Mouse (Mus musculus): Measurements from ENCODE around the gene Exoc3l. TPM values are rescaled to one million over a fixed set of nuclear protein-coding genes. Genes with fewer than 3 reads are reported as not detected.

Exoc3l gene
- polyA plus RNA-seq, 1 experiment from 2014 or later: 13.8 TPM

DNA sequence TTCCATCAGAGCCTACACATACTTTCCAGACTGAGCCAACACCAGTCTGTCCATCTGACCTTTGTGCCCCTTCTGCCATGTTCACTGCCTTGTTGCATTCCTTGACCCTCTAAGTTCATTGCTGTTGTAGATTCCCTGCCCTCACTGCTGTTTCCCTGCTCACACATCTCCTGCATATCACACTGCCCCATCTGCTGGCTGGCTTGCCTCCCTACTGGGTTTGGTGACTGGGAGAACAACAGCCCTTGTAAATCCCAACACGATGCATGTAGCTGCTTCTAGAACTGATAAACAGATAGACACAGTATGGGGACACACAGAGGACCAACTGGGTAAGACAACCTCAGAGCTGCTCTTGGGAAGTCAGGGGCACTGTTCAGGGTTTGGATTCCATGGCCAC lies 15.8 kb upstream of the Exoc3l start:
- Histone ChIP-seq H3K36me3 (peaks cover 100% of the 10 kb centered on the region), H3K4me1 (peaks cover 52% of the 10 kb centered on the region)

DNA sequence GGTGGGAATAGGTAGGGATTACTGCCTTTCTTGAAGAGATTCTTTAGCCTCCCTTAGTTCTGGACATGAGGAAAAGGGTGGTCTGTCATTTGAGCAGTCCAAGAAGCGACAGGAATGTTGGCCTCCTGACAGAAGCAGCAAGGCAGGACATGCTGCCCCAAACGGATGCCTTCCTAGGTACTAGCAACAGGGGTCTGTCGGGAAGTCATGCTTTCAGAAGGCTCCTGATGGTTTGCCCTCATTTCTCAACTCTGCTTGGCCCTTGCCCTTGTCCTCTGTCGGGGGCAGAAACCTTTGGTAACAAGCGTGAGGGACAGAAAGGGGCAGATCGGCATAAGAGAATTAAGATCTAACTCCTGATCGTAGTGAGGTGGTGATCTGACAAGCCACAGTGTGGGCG lies 14.2 kb upstream of the Exoc3l start:
- peaks cover 100% of the 10 kb centered on the region for H3K36me3 ChIP-seq
- peaks cover 56% of the 10 kb centered on the region for H3K4me1 ChIP-seq
- ATAC-seq: no peak
- no peaks in the 10 kb centered on the region for H3K9me3 ChIP-seq (replicated peaks)
- H3K27ac ChIP-seq: 0 out of 2 replicates have a peak overlapping the region, but pooled peaks have one; percentile 25
- H3K4me2 ChIP-seq: no peak overlapping the region
- no peak overlapping the region for H3K4me3 ChIP-seq
- WGBS (ENCODE audit: insufficient replicate concordance): 82% methylated on average over 8 of the region's 8 CpGs
- no peak overlapping the region for H3K9ac ChIP-seq
- no peaks in the 10 kb centered on the region for H3K27me3 ChIP-seq (replicated peaks)

More for the DNA sequence above, 15.8 kb upstream of the Exoc3l start:
- 0 out of 2 replicates have a peak overlapping the region, but pooled peaks have one; percentile 60 for H3K9ac ChIP-seq
- H3K9me3 ChIP-seq (replicated peaks): no peaks in the 10 kb centered on the region
- no peak overlapping the region for H3K4me3 ChIP-seq
- 0 out of 2 replicates have a peak overlapping the region, but pooled peaks have one; percentile 59 for H3K4me2 ChIP-seq
- no peaks in the 10 kb centered on the region for H3K27me3 ChIP-seq (replicated peaks)
- WGBS (ENCODE audit: insufficient replicate concordance): 13% methylated on average over 1 of the region's 1 CpGs
- ATAC-seq: peak; percentile 68
- H3K27ac ChIP-seq: peak overlapping the region; percentile 79

DNA sequence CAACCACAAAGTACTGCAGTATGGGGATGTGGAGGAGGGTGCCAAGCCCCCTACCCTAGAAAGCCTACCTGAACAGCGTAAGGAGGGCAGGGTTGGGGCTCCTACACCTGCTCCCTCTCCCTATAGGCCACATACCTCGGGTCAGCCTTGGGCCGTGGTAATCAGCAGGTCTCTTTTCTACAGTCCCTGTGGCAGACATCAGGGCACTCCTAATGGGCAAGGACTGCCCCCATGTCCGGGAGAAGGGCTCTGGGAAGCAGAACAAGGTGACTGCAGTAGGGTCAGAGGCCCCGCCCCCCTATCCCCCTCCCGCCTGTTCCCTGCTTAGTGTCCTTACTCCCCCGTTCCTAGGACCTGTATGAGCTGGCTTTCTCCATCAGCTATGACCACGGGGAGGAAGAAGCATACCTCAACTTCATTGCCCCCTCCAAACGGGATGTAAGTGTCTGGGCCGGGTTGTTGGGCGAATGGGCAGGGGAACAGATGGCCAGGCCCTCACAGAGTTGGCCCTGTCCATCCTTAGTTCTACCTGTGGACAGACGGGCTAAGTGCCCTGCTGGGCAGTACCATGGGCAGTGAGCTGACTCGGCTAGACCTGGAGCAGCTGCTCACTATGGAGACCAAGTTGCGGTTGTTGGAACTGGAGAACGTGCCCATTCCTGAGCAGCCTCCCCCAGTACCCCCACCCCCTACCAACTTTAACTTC lies 13.4 kb upstream of the Exoc3l start:
- 83% methylated on average over 15 of the region's 15 CpGs for WGBS (ENCODE audit: insufficient replicate concordance)
- Histone ChIP-seq H3K36me3 (peaks cover 100% of the 10 kb centered on the region), H3K4me3 (no peak overlapping the region), H3K4me1 (peaks cover 56% of the 10 kb centered on the region), H3K4me2 (no peak overlapping the region), H3K9me3 (replicated peaks) (no peaks in the 10 kb centered on the region), H3K27ac (no peak overlapping the region), H3K9ac (no peak overlapping the region), H3K27me3 (replicated peaks) (no peaks in the 10 kb centered on the region)
- ATAC-seq: no peak

DNA sequence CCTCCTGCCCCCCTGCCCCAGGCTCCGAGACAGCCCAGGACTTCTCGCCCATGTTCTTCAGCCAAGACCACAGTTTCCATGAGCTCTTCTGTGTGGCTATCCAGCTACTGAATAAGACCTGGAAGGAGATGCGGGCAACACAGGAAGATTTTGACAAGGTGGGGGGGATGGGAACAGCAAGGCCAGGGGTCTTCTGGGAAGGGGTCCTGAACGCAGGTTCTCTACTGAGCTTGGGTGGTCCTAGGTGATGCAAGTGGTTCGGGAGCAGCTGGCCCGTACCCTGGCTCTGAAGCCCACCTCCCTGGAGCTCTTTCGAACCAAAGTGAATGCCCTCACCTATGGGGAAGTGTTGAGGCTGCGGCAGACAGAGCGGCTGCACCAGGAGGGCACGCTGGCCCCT lies 12.5 kb upstream of the Exoc3l start:
- ATAC-seq: no peak
- peaks cover 56% of the 10 kb centered on the region for H3K4me1 ChIP-seq
- no peaks in the 10 kb centered on the region for H3K9me3 ChIP-seq (replicated peaks)
- peaks cover 100% of the 10 kb centered on the region for H3K36me3 ChIP-seq
- no peak overlapping the region for H3K9ac ChIP-seq
- H3K4me3 ChIP-seq: no peak overlapping the region
- WGBS (ENCODE audit: insufficient replicate concordance): 93% methylated on average over 10 of the region's 10 CpGs
- H3K27ac ChIP-seq: no peak overlapping the region
- H3K27me3 ChIP-seq (replicated peaks): no peaks in the 10 kb centered on the region
- H3K4me2 ChIP-seq: no peak overlapping the region

DNA sequence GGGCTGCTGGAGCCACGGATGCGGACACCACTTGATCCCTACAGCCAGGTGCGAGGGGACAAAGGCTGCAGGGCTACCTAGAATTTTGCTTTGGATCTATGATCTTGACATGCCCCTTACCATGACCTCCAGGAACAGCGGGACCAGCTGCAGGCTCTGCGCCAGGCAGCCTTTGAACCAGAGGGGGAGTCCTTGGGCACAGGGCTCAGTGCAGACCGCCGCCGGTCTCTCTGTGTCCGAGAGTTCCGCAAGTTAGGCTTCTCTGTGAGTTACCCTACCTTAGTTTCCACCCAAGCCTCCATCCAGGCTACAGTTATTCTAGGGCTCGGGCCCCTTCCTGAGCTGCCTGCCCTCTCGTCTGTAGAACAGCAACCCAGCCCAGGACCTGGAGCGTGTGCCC lies 11.8 kb upstream of the Exoc3l start:
- H3K4me1 ChIP-seq: peaks cover 56% of the 10 kb centered on the region

DNA sequence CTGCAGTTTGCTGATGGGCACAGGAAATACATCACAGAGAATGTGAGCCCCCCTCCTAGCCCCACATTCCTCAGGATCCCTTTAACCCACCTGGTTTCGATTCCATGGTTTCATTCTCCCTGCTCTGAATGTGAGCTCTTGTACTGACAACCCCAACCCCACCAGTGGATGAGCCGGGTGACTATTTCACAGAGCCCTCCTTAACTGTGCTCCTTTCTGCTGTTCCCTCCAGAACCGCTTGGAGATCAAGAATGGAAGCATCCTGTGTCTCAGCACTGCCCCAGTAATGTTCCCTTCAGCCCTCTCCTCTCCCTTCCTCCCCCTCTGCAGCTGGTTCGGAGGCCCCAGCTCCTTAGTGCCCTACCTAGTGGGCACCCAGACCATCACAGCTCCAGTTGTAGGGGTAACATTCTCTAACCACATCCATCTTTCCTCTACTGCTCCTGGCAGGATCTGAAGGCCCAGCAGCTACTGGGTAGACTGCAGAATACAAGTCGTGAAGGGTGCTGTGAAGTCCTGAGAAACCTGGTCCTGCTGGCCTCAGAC lies 10.3 kb upstream of the Exoc3l start:
- Histone ChIP-seq H3K9ac (peak overlapping the region; percentile 56; the same call in 1 of the 2 replicates), H3K4me2 (peak overlapping the region; percentile 56), H3K4me1 (peaks cover 56% of the 10 kb centered on the region), H3K27ac (peak overlapping the region; percentile 63), H3K27me3 (replicated peaks) (no peaks in the 10 kb centered on the region), H3K4me3 (peak overlapping the region; percentile 28), H3K36me3 (peaks cover 100% of the 10 kb centered on the region), H3K9me3 (replicated peaks) (no peaks in the 10 kb centered on the region)
- no peak; the same call in 1 of the 2 replicates for ATAC-seq
- 74% methylated on average over 5 of the region's 5 CpGs for WGBS (ENCODE audit: insufficient replicate concordance)

More for the DNA sequence above, 11.8 kb upstream of the Exoc3l start:
- no peak overlapping the region for H3K27ac ChIP-seq
- H3K9ac ChIP-seq: no peak overlapping the region
- H3K9me3 ChIP-seq (replicated peaks): no peaks in the 10 kb centered on the region
- H3K27me3 ChIP-seq (replicated peaks): no peaks in the 10 kb centered on the region
- 93% methylated on average over 13 of the region's 13 CpGs for WGBS (ENCODE audit: insufficient replicate concordance)
- no peak for ATAC-seq
- no peak overlapping the region for H3K4me2 ChIP-seq
- H3K36me3 ChIP-seq: peaks cover 100% of the 10 kb centered on the region
- H3K4me3 ChIP-seq: no peak overlapping the region

DNA sequence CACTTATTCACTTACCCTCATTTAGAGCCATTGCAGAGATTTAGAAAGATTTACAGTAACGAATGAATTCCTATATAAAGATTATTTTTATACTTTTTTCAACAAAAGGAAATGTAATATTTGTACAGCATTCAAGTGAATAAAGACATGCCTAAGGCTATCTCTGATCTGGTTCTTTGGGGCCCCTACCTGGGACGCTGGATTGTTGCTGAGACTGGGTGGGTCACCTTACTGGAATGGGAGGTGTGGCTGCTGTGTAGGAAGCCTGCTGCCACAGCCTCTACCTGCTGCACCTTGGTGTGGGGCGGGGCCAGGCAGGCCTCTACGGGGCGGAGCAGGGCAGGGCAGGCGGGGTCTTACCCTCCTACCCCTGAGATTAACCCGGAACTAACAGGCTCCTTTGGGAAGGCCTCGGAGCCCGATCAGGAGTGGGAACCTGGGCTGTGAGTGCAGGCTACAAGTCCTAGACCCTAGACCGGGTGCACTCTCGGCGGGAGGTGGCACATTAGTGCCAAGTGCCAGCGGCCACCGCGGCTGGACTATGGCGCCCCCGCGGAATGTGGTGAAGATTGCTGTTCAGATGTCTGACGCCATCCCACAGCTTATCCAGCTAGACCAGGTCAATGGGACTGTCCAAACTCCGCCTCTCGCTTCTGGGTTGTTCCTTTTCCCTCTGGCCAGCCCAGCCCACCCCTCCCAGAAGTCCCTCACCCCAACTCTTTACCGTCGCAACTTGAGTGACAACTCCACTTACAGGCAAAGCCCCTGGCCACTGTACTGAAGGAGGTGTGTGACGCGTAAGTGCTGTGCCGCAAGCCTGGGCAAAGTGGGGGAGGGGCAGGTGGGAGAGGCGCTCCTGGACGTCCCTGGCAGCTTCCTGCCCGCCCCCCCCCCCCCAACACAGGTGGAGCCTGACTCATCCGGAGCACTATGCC lies 9.6 kb upstream of the Exoc3l start, which contains the start of gene Elmo3:
Gene Elmo3 (plus strand): TSS at position 391 of the 935 bp plus-strand sequence.
- WGBS (ENCODE audit: insufficient replicate concordance): 16% methylated on average over 29 of the region's 30 CpGs
- ATAC-seq: peak; percentile 75

DNA sequence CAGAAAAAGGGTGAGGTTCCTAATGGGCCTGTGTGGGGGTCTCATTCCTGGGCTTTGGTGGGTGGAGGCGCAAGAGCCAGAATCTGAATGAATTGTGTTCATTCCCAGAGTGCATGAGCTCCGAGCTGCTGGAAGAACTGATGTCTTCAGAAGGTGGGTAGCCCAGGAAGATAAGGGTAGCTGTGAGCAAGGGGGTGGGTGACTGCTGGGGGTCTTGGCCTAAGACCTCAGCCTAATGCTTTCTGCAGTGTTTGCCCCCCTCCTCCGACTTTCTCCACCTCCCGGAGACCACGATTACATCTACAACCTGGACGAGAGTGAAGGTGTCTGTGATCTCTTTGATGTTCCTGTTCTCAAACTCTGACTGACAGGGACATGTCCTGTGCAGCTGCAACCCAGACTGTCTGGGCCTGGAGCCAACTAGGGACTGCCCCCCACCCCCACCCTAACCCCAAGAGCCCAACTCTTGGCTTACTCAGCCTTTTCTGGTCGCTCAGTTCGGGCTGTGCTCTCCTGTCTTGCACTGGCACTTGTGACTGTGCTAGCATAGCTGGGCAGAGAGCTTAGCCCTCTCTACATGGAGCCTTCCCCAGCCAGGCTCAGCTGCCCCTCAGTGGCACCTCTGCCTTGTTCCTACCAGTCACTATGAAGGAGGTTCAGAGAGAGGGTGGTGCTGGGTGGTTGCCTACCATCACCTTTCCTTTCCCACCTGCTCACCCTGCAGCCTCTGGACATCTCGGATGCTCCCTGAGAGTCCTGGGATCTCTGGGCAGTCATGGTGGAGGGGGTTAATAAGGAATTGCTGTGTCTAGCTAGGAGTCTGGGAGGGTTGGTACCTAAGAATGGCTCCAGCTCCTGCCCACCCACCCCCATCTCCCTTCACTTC lies 8.7 kb upstream of the Exoc3l start:
- Histone ChIP-seq H3K4me2 (0 out of 2 replicates have a peak overlapping the region, but pooled peaks have one; percentile 29), H3K27me3 (replicated peaks) (no peaks in the 10 kb centered on the region), H3K4me1 (peaks cover 69% of the 10 kb centered on the region), H3K9me3 (replicated peaks) (no peaks in the 10 kb centered on the region), H3K9ac (peak overlapping the region; percentile 25; the same call in 1 of the 2 replicates), H3K4me3 (no peak overlapping the region), H3K27ac (peak overlapping the region; percentile 72), H3K36me3 (peaks cover 100% of the 10 kb centered on the region)
- ATAC-seq: peak; percentile 5; the same call in 1 of the 2 replicates
- WGBS (ENCODE audit: insufficient replicate concordance): 74% methylated on average over 9 of the region's 9 CpGs

More for the DNA sequence above, 9.6 kb upstream of the Exoc3l start, which contains the start of gene Elmo3:
- Histone ChIP-seq H3K36me3 (peaks cover 100% of the 10 kb centered on the region), H3K27me3 (replicated peaks) (no peaks in the 10 kb centered on the region), H3K4me3 (peak within 1 kb of the TSS; percentile 28), H3K4me2 (peak within 1 kb of the TSS; percentile 56), H3K9ac (peak within 1 kb of the TSS; percentile 56), H3K9me3 (replicated peaks) (no peaks in the 10 kb centered on the region), H3K4me1 (peaks cover 62% of the 10 kb centered on the region), H3K27ac (peak within 1 kb of the TSS; percentile 72)

DNA sequence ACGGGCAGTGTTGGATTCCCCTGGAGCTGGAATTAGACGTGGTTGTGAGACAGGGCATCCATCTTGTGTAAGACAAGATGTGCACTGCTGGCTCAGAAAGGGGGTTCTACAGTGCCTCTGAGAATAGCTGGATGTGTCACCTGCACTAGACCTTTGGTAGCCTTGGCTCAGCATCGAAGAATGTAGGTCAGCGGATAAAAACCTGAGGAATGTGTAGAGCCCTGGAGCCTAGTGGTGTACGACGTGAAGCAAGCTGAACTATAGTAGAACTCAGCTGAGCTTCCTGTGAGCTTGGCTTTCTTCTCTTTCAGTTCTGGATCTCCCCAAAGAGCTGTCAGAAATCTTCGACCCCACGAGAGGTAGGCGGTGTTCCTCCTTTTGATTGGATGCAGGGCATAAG lies 8.0 kb upstream of the Exoc3l start:
- no peaks in the 10 kb centered on the region for H3K27me3 ChIP-seq (replicated peaks)
- peak overlapping the region; percentile 29; the same call in 1 of the 2 replicates for H3K4me2 ChIP-seq
- H3K9me3 ChIP-seq (replicated peaks): no peaks in the 10 kb centered on the region
- peak overlapping the region; percentile 72 for H3K27ac ChIP-seq
- no peak overlapping the region for H3K9ac ChIP-seq
- H3K4me1 ChIP-seq: peaks cover 76% of the 10 kb centered on the region
- H3K36me3 ChIP-seq: peaks cover 100% of the 10 kb centered on the region
- no peak overlapping the region for H3K4me3 ChIP-seq
- ATAC-seq: no peak
- WGBS (ENCODE audit: insufficient replicate concordance): 86% methylated on average over 9 of the region's 9 CpGs

DNA sequence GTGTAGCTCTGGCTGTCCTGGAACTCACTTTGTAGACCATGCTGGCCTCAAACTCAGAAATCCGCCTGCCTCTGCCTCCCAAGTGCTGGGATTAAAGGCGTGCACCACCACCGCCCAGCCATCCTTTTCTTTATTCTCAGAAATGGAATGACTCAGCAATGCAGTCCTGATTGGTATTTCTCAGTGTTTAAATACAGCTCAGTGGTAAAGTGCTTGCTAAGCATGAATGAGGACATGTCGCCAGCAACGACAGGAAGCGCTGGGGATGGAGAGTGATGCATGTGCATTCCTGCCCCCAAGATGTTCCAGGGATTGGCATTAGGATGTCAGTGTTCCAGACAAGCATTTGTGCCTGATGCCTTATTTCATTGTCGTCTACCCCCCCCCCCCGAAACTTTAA lies 7.5 kb upstream of the Exoc3l start:
- ATAC-seq: no peak
- H3K4me1 ChIP-seq: peaks cover 81% of the 10 kb centered on the region
- no peak overlapping the region for H3K9ac ChIP-seq
- peaks cover 100% of the 10 kb centered on the region for H3K36me3 ChIP-seq
- no peaks in the 10 kb centered on the region for H3K27me3 ChIP-seq (replicated peaks)
- peak overlapping the region; percentile 29; the same call in 1 of the 2 replicates for H3K4me2 ChIP-seq
- WGBS (ENCODE audit: insufficient replicate concordance): 60% methylated on average over 8 of the region's 8 CpGs
- H3K4me3 ChIP-seq: no peak overlapping the region
- peak overlapping the region; percentile 72 for H3K27ac ChIP-seq
- H3K9me3 ChIP-seq (replicated peaks): no peaks in the 10 kb centered on the region

DNA sequence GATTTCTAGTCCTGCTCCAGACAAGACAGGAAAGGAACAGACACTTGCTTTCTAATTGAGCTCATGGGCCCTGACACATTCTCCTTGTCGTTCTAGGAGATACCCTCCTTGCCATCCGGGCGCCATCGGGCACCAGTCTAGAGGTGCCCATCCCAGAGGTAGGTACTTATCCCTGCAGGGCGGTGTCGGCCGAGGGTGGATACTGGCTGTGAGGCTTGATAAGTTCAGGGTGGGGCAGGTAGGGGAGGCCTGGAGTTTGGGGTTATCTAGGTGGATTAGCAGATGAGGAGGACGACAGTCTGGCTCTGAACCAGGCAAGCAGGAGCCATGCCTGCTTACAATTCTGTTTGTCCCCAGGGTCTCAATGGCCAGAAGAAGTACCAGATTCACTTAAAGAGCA lies 4.1 kb upstream of the Exoc3l start:
- Histone ChIP-seq H3K4me2 (peak overlapping the region; percentile 79), H3K36me3 (peaks cover 68% of the 10 kb centered on the region), H3K9ac (peak overlapping the region; percentile 97), H3K4me3 (peak overlapping the region; percentile 97), H3K27me3 (replicated peaks) (no peaks in the 10 kb centered on the region), H3K9me3 (replicated peaks) (no peaks in the 10 kb centered on the region), H3K4me1 (peaks cover 82% of the 10 kb centered on the region), H3K27ac (peak overlapping the region; percentile 93)
- 27% methylated on average over 8 of the region's 8 CpGs for WGBS (ENCODE audit: insufficient replicate concordance)
- ATAC-seq: peak; percentile 92

Data from liver, embryonic 12.5 days (tissue).